Mouse (Mus musculus): ENCODE measurements around the gene Tia1. TPM values are rescaled to one million over a fixed set of nuclear protein-coding genes. Genes with fewer than 3 reads are reported as not detected.

Gene Tia1
- polyA plus RNA-seq, 2 experiments = 173 to 230 TPM

GRCm38 (mm10) chr6:86474646-86475181 is 70.7 kb downstream of the Tia1 start:
- no peak for TF ChIP-seq POLR2A (IDR thresholded peaks at IDR 0.05; ENCODE audit: borderline replicate concordance, extremely low read depth, insufficient read depth, insufficient read length)
- Histone ChIP-seq H3K4me2 (replicated peaks; ENCODE audit: low read depth, low read length, severe bottlenecking) (no peak overlapping the region), H3K9me3 (ENCODE audit: control insufficient read depth, low read length) (no peaks in the 10 kb centered on the region), H3K4me3 (replicated peaks; ENCODE audit: low read length) (no peak overlapping the region), H3K4me1 (ENCODE audit: control insufficient read depth, insufficient read depth, low read length) (peaks cover 39% of the 10 kb centered on the region), H3K9ac (ENCODE audit: low read depth, low read length, severe bottlenecking) (no peak overlapping the region), H3K36me3 (ENCODE audit: control insufficient read depth, insufficient read depth, low read length) (peaks cover 5% of the 10 kb centered on the region; the same call in 1 of the 2 replicates), H3K27ac (replicated peaks; ENCODE audit: low read depth, low read length) (no peak overlapping the region), H3K27me3 (ENCODE audit: control insufficient read depth, insufficient read depth, low read length) (no peaks in the 10 kb centered on the region)
- DNase-seq (ENCODE audit: low spot score) (no peak), ATAC-seq (ENCODE audit: low FRiP score, low read depth) (no peak)

GRCm38 (mm10) chr6:86475462-86476167 is 71.6 kb downstream of the Tia1 start:
- 69% methylated on average over 9 of the region's 9 CpGs for WGBS
- Histone ChIP-seq H3K36me3 (ENCODE audit: control insufficient read depth, insufficient read depth, low read length) (no peaks in the 10 kb centered on the region), H3K4me3 (replicated peaks; ENCODE audit: low read length) (no peak overlapping the region)

GRCm38 (mm10) chr6:86476931-86477330 is 72.9 kb downstream of the Tia1 start:
- H3K27ac ChIP-seq (replicated peaks; ENCODE audit: low read depth, low read length) = no peak overlapping the region
- H3K9me3 ChIP-seq (ENCODE audit: control insufficient read depth, low read length) = no peaks in the 10 kb centered on the region
- ATAC-seq (ENCODE audit: low FRiP score, low read depth) = no peak
- WGBS = 83% methylated on average over 5 of the region's 5 CpGs
- no peak overlapping the region for H3K9ac ChIP-seq (ENCODE audit: low read depth, low read length, severe bottlenecking)
- H3K4me1 ChIP-seq (ENCODE audit: control insufficient read depth, insufficient read depth, low read length) = peaks cover 50% of the 10 kb centered on the region
- no peak for DNase-seq (ENCODE audit: low spot score)
- H3K36me3 ChIP-seq (ENCODE audit: control insufficient read depth, insufficient read depth, low read length) = no peaks in the 10 kb centered on the region
- no peak for TF ChIP-seq POLR2A (IDR thresholded peaks at IDR 0.05; ENCODE audit: borderline replicate concordance, extremely low read depth, insufficient read depth, insufficient read length)
- no peak overlapping the region for H3K4me3 ChIP-seq (replicated peaks; ENCODE audit: low read length)
- no peaks in the 10 kb centered on the region for H3K27me3 ChIP-seq (ENCODE audit: control insufficient read depth, insufficient read depth, low read length)
- H3K4me2 ChIP-seq (replicated peaks; ENCODE audit: low read depth, low read length, severe bottlenecking) = no peak overlapping the region

More at GRCm38 (mm10) chr6:86475462-86476167, 71.6 kb downstream of the Tia1 start:
- H3K27ac ChIP-seq (replicated peaks; ENCODE audit: low read depth, low read length) = no peak overlapping the region
- no peak overlapping the region for H3K4me2 ChIP-seq (replicated peaks; ENCODE audit: low read depth, low read length, severe bottlenecking)
- no peaks in the 10 kb centered on the region for H3K27me3 ChIP-seq (ENCODE audit: control insufficient read depth, insufficient read depth, low read length)
- H3K4me1 ChIP-seq (ENCODE audit: control insufficient read depth, insufficient read depth, low read length) = peaks cover 48% of the 10 kb centered on the region
- no peak for ATAC-seq (ENCODE audit: low FRiP score, low read depth)
- H3K9me3 ChIP-seq (ENCODE audit: control insufficient read depth, low read length) = no peaks in the 10 kb centered on the region
- no peak overlapping the region for H3K9ac ChIP-seq (ENCODE audit: low read depth, low read length, severe bottlenecking)
- DNase-seq (ENCODE audit: low spot score) = no peak
- no peak for TF ChIP-seq POLR2A (IDR thresholded peaks at IDR 0.05; ENCODE audit: borderline replicate concordance, extremely low read depth, insufficient read depth, insufficient read length)

- no peak for DNase-seq (ENCODE audit: low spot score)
- WGBS = 37% methylated on average over 3 of the region's 3 CpGs
- Histone ChIP-seq H3K4me3 (replicated peaks; ENCODE audit: low read length) (no peak overlapping the region), H3K9me3 (ENCODE audit: control insufficient read depth, low read length) (no peaks in the 10 kb centered on the region), H3K36me3 (ENCODE audit: control insufficient read depth, insufficient read depth, low read length) (no peaks in the 10 kb centered on the region), H3K27me3 (ENCODE audit: control insufficient read depth, insufficient read depth, low read length) (no peaks in the 10 kb centered on the region), H3K27ac (replicated peaks; ENCODE audit: low read depth, low read length) (peak overlapping the region; percentile 94), H3K4me1 (ENCODE audit: control insufficient read depth, insufficient read depth, low read length) (peaks cover 41% of the 10 kb centered on the region), H3K9ac (ENCODE audit: low read depth, low read length, severe bottlenecking) (no peak overlapping the region), H3K4me2 (replicated peaks; ENCODE audit: low read depth, low read length, severe bottlenecking) (no peak overlapping the region)
- ATAC-seq (ENCODE audit: low FRiP score, low read depth) = no peak
- no peak for TF ChIP-seq POLR2A (IDR thresholded peaks at IDR 0.05; ENCODE audit: borderline replicate concordance, extremely low read depth, insufficient read depth, insufficient read length)
Measured at GRCm38 (mm10) chr6:86479311-86479710, 75.3 kb downstream of the Tia1 start.

DNA sequence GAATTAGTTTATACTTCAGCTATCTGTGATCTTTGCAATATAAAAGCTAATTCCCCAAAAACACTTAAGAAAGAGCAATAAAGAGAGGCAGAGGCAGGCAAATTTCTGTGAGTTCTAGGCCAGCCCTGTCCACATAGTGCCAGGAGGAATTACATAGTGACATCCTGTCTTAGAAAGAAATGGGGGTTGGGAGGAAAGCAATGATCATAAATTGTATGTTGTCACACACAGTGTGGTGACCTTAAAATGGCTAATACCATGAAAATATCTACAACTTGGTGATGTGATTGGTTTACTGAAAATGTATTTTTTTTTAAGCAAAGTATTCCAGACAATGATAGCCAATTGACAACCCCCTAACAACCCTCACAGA is 75.8 kb downstream of the Tia1 start:
- DNase-seq (ENCODE audit: low spot score) (peak; percentile 32), ATAC-seq (ENCODE audit: low FRiP score, low read depth) (peak; percentile 58)
- Histone ChIP-seq H3K4me3 (replicated peaks; ENCODE audit: low read length) (no peak overlapping the region), H3K4me2 (replicated peaks; ENCODE audit: low read depth, low read length, severe bottlenecking) (peak overlapping the region; percentile 44; the same call in 1 of the 2 replicates), H3K9me3 (ENCODE audit: control insufficient read depth, low read length) (no peaks in the 10 kb centered on the region), H3K27me3 (ENCODE audit: control insufficient read depth, insufficient read depth, low read length) (no peaks in the 10 kb centered on the region), H3K9ac (ENCODE audit: low read depth, low read length, severe bottlenecking) (no peak overlapping the region), H3K36me3 (ENCODE audit: control insufficient read depth, insufficient read depth, low read length) (no peaks in the 10 kb centered on the region), H3K4me1 (ENCODE audit: control insufficient read depth, insufficient read depth, low read length) (peaks cover 41% of the 10 kb centered on the region), H3K27ac (replicated peaks; ENCODE audit: low read depth, low read length) (peak overlapping the region; percentile 94)
- no peak for TF ChIP-seq POLR2A (IDR thresholded peaks at IDR 0.05; ENCODE audit: borderline replicate concordance, extremely low read depth, insufficient read depth, insufficient read length)

Measured in limb, embryonic 14.5 days (tissue).